Mouse (Mus musculus): ENCODE results near the gene Pgbd5. TPM values are rescaled to one million over a fixed set of nuclear protein-coding genes. Genes with fewer than 3 reads are reported as not detected.

Gene Pgbd5
- polyA plus RNA-seq, 1 experiment from 2014 or later: 0.15 TPM

- 67% methylated on average over 23 of the region's 23 CpGs for WGBS (ENCODE audit: insufficient replicate concordance)
- Histone ChIP-seq H3K27me3 (no peaks in the 10 kb centered on the region), H3K4me1 (replicated peaks) (no peaks in the 10 kb centered on the region), H3K4me3 (replicated peaks) (no peak overlapping the region), H3K27ac (replicated peaks) (no peak overlapping the region), H3K9ac (no peak overlapping the region), H3K9me3 (replicated peaks) (no peaks in the 10 kb centered on the region), H3K36me3 (replicated peaks) (no peaks in the 10 kb centered on the region), H3K4me2 (no peak overlapping the region)
- ATAC-seq (ENCODE audit: insufficient read depth): no peak
Observed at GRCm38 (mm10) chr8:124386225-124386899, 53.1 kb downstream of the Pgbd5 start.

- Histone ChIP-seq H3K27ac (replicated peaks) (no peak overlapping the region), H3K4me2 (no peak overlapping the region), H3K9me3 (replicated peaks) (no peaks in the 10 kb centered on the region), H3K4me3 (replicated peaks) (no peak overlapping the region), H3K36me3 (replicated peaks) (no peaks in the 10 kb centered on the region), H3K27me3 (no peaks in the 10 kb centered on the region), H3K9ac (no peak overlapping the region), H3K4me1 (replicated peaks) (no peaks in the 10 kb centered on the region)
- 79% methylated on average over 19 of the region's 19 CpGs for WGBS (ENCODE audit: insufficient replicate concordance)
- ATAC-seq (ENCODE audit: insufficient read depth): no peak
Observed at GRCm38 (mm10) chr8:124384336-124384735, 55.1 kb downstream of the Pgbd5 start.

- no peaks in the 10 kb centered on the region for H3K36me3 ChIP-seq (replicated peaks)
- no peaks in the 10 kb centered on the region for H3K4me1 ChIP-seq (replicated peaks)
- H3K9ac ChIP-seq: no peak overlapping the region
- WGBS (ENCODE audit: insufficient replicate concordance): 54% methylated on average over 10 of the region's 10 CpGs
- no peaks in the 10 kb centered on the region for H3K9me3 ChIP-seq (replicated peaks)
- no peak for ATAC-seq (ENCODE audit: insufficient read depth)
- H3K27ac ChIP-seq (replicated peaks): no peak overlapping the region
- H3K4me3 ChIP-seq (replicated peaks): no peak overlapping the region
- H3K27me3 ChIP-seq: no peaks in the 10 kb centered on the region
- H3K4me2 ChIP-seq: no peak overlapping the region
Observed at GRCm38 (mm10) chr8:124382235-124382634, 57.2 kb downstream of the Pgbd5 start.

GRCm38 (mm10) chr8:124379289-124379688 is 60.2 kb downstream of the Pgbd5 start:
- Histone ChIP-seq H3K27me3 (no peaks in the 10 kb centered on the region), H3K9me3 (replicated peaks) (no peaks in the 10 kb centered on the region), H3K27ac (replicated peaks) (no peak overlapping the region), H3K4me1 (replicated peaks) (no peaks in the 10 kb centered on the region), H3K4me3 (replicated peaks) (no peak overlapping the region), H3K36me3 (replicated peaks) (no peaks in the 10 kb centered on the region), H3K4me2 (no peak overlapping the region), H3K9ac (no peak overlapping the region)
- WGBS (ENCODE audit: insufficient replicate concordance): 54% methylated on average over 6 of the region's 6 CpGs
- ATAC-seq (ENCODE audit: insufficient read depth): no peak

GRCm38 (mm10) chr8:124376406-124376805 is 63.1 kb downstream of the Pgbd5 start:
- no peaks in the 10 kb centered on the region for H3K27me3 ChIP-seq
- H3K4me3 ChIP-seq (replicated peaks): no peak overlapping the region
- no peak overlapping the region for H3K27ac ChIP-seq (replicated peaks)
- 77% methylated on average over 12 of the region's 12 CpGs for WGBS (ENCODE audit: insufficient replicate concordance)
- H3K9me3 ChIP-seq (replicated peaks): no peaks in the 10 kb centered on the region
- no peaks in the 10 kb centered on the region for H3K36me3 ChIP-seq (replicated peaks)
- no peak for ATAC-seq (ENCODE audit: insufficient read depth)
- no peak overlapping the region for H3K9ac ChIP-seq
- H3K4me2 ChIP-seq: no peak overlapping the region
- no peaks in the 10 kb centered on the region for H3K4me1 ChIP-seq (replicated peaks)

GRCm38 (mm10) chr8:124375727-124376126 is 63.7 kb downstream of the Pgbd5 start:
- no peaks in the 10 kb centered on the region for H3K9me3 ChIP-seq (replicated peaks)
- no peak overlapping the region for H3K4me3 ChIP-seq (replicated peaks)
- no peaks in the 10 kb centered on the region for H3K4me1 ChIP-seq (replicated peaks)
- no peak overlapping the region for H3K4me2 ChIP-seq
- no peak overlapping the region for H3K27ac ChIP-seq (replicated peaks)
- no peaks in the 10 kb centered on the region for H3K36me3 ChIP-seq (replicated peaks)
- no peaks in the 10 kb centered on the region for H3K27me3 ChIP-seq
- no peak overlapping the region for H3K9ac ChIP-seq
- WGBS (ENCODE audit: insufficient replicate concordance): 62% methylated on average over 9 of the region's 9 CpGs
- ATAC-seq (ENCODE audit: insufficient read depth): no peak

GRCm38 (mm10) chr8:124375168-124375567 is 64.3 kb downstream of the Pgbd5 start:
- Histone ChIP-seq H3K9ac (no peak overlapping the region), H3K27me3 (no peaks in the 10 kb centered on the region), H3K4me3 (replicated peaks) (no peak overlapping the region), H3K27ac (replicated peaks) (no peak overlapping the region), H3K4me1 (replicated peaks) (no peaks in the 10 kb centered on the region), H3K9me3 (replicated peaks) (no peaks in the 10 kb centered on the region), H3K4me2 (no peak overlapping the region), H3K36me3 (replicated peaks) (no peaks in the 10 kb centered on the region)
- no peak for ATAC-seq (ENCODE audit: insufficient read depth)
- WGBS (ENCODE audit: insufficient replicate concordance): 53% methylated on average over 6 of the region's 6 CpGs

GRCm38 (mm10) chr8:124373753-124374152 is 65.7 kb downstream of the Pgbd5 start:
- no peaks in the 10 kb centered on the region for H3K4me1 ChIP-seq (replicated peaks)
- H3K27ac ChIP-seq (replicated peaks): no peak overlapping the region
- ATAC-seq (ENCODE audit: insufficient read depth): no peak
- H3K4me3 ChIP-seq (replicated peaks): no peak overlapping the region
- H3K36me3 ChIP-seq (replicated peaks): no peaks in the 10 kb centered on the region
- 69% methylated on average over 5 of the region's 5 CpGs for WGBS (ENCODE audit: insufficient replicate concordance)
- H3K9me3 ChIP-seq (replicated peaks): no peaks in the 10 kb centered on the region
- no peak overlapping the region for H3K4me2 ChIP-seq
- no peak overlapping the region for H3K9ac ChIP-seq
- no peaks in the 10 kb centered on the region for H3K27me3 ChIP-seq

- no peaks in the 10 kb centered on the region for H3K36me3 ChIP-seq (replicated peaks)
- no peaks in the 10 kb centered on the region for H3K9me3 ChIP-seq (replicated peaks)
- H3K27me3 ChIP-seq: no peaks in the 10 kb centered on the region
- no peak overlapping the region for H3K4me3 ChIP-seq (replicated peaks)
- 71% methylated on average over 23 of the region's 23 CpGs for WGBS (ENCODE audit: insufficient replicate concordance)
- no peak overlapping the region for H3K27ac ChIP-seq (replicated peaks)
- H3K4me1 ChIP-seq (replicated peaks): no peaks in the 10 kb centered on the region; the same call in 1 of the 2 replicates
- no peak overlapping the region for H3K9ac ChIP-seq
- no peak overlapping the region for H3K4me2 ChIP-seq
- no peak for ATAC-seq (ENCODE audit: insufficient read depth)
Observed at GRCm38 (mm10) chr8:124371410-124372123, 67.9 kb downstream of the Pgbd5 start.

GRCm38 (mm10) chr8:124370422-124371183 is 68.9 kb downstream of the Pgbd5 start:
- Histone ChIP-seq H3K27ac (replicated peaks) (no peak overlapping the region), H3K36me3 (replicated peaks) (no peaks in the 10 kb centered on the region), H3K9ac (no peak overlapping the region), H3K4me2 (no peak overlapping the region), H3K9me3 (replicated peaks) (no peaks in the 10 kb centered on the region), H3K4me1 (replicated peaks) (no peaks in the 10 kb centered on the region; the same call in 1 of the 2 replicates), H3K27me3 (no peaks in the 10 kb centered on the region), H3K4me3 (replicated peaks) (no peak overlapping the region)
- no peak for ATAC-seq (ENCODE audit: insufficient read depth)
- 67% methylated on average over 17 of the region's 17 CpGs for WGBS (ENCODE audit: insufficient replicate concordance)

- Histone ChIP-seq H3K36me3 (replicated peaks) (no peaks in the 10 kb centered on the region), H3K4me2 (no peak overlapping the region), H3K9me3 (replicated peaks) (no peaks in the 10 kb centered on the region), H3K27me3 (no peaks in the 10 kb centered on the region), H3K9ac (no peak overlapping the region), H3K27ac (replicated peaks) (no peak overlapping the region), H3K4me3 (replicated peaks) (no peak overlapping the region), H3K4me1 (replicated peaks) (no peaks in the 10 kb centered on the region; the same call in 1 of the 2 replicates)
- ATAC-seq (ENCODE audit: insufficient read depth): no peak
- 12% methylated on average over 8 of the region's 8 CpGs for WGBS (ENCODE audit: insufficient replicate concordance)
Observed at GRCm38 (mm10) chr8:124368213-124368612, 71.2 kb downstream of the Pgbd5 start.
